ENCODE assay signal across 10 mouse cellular contexts in the genomic region with DNA sequence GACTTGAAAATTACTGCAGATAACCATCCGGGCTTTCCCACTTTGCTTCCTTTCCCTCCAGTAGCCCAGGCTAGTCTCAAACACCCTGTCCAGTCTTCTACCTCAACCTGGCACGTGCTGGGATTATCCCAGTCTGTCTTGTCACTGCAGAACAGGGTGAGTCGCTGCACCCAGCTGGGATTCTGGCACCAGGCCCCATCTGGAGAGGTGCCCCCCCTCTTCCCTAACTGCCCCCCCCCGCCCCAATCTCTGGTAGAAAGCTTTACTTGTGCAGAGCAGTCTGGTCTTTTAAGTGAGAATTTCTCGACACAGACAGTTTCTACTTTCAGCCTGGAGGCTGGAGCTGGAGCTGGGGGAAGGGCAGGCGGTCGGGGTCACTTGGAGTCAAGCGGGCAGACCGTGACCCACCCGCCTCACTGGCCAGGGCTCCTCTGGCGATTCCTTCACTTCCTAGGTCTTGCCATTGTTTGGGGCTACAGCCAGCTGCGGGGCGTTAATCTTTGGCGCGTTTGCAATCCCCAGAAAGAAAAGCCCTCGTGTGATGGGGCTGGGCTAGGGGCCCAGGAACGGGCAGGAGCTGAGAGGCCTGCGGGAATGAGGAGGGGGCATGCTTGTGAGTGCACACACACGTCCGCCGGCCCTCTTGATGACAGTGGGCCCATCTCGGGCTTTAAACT. TPM values are rescaled to one million over a fixed set of nuclear protein-coding genes. Genes with fewer than 3 reads are reported as not detected.
DNase-seq lines count a peak whose midpoint lies in the region; ATAC-seq and TF ChIP-seq lines count a peak whose summit lies in the region.
"Had no signal": no experiment of that assay in that cellular context is flagged by ENCODE, and none has a peak within 500 bp of the region (broad histone marks: within the 10 kb centered on the region; RNA-seq: fewer than 3 reads in every experiment).

No protein-coding gene starts in this region.

- TF ChIP-seq EP300 in lung, postnatal 0 days (IDR thresholded peaks at IDR 0.05), result no peak

- H3K27me3 ChIP-seq in lung, embryonic 16.5 days (ENCODE audit: control insufficient read depth, insufficient read depth, low read depth, low read length), result peaks cover 70% of the 10 kb centered on the region
- H3K27me3 ChIP-seq in lung, postnatal 0 days (replicated peaks; ENCODE audit: insufficient read depth, low read length), result peaks cover 23% of the 10 kb centered on the region; the same call in 1 of the 2 replicates
- H3K27me3 ChIP-seq in forebrain, embryonic 12.5 days, result peaks cover 89% of the 10 kb centered on the region
- H3K27me3 ChIP-seq in limb, embryonic 14.5 days (ENCODE audit: control insufficient read depth, insufficient read depth, low read length), result peaks cover 68% of the 10 kb centered on the region

- TF ChIP-seq CTCF in lung, postnatal 0 days (IDR thresholded peaks at IDR 0.05), result no peak

- H3K4me2 ChIP-seq in lung, embryonic 16.5 days (ENCODE audit: low read depth, low read length), result peak overlapping the region; percentile 36
- no peak overlapping the region for H3K4me2 ChIP-seq in lung, postnatal 0 days (replicated peaks; ENCODE audit: low read depth, low read length)
- H3K4me2 ChIP-seq in forebrain, embryonic 12.5 days, result peak overlapping the region; percentile 39
- H3K4me2 ChIP-seq in limb, embryonic 14.5 days (replicated peaks; ENCODE audit: low read depth, low read length, severe bottlenecking), result peak overlapping the region; percentile 29

- H3K9me3 ChIP-seq in lung, embryonic 16.5 days (ENCODE audit: control insufficient read depth, low read length), result no peaks in the 10 kb centered on the region
- no peaks in the 10 kb centered on the region for H3K9me3 ChIP-seq in lung, postnatal 0 days (ENCODE audit: low read length)
- H3K9me3 ChIP-seq in forebrain, embryonic 12.5 days, result no peaks in the 10 kb centered on the region
- H3K9me3 ChIP-seq in limb, embryonic 14.5 days (ENCODE audit: control insufficient read depth, low read length), result no peaks in the 10 kb centered on the region

- 9% methylated on average over 22 of the region's 22 CpGs for WGBS in lung, embryonic 16.5 days
- WGBS in lung, postnatal 0 days, result 11% methylated on average over 22 of the region's 22 CpGs
- 1% methylated on average over 22 of the region's 22 CpGs for WGBS in forebrain, embryonic 12.5 days
- WGBS in limb, embryonic 14.5 days, result 5% methylated on average over 22 of the region's 22 CpGs

- no peak overlapping the region for H3K9ac ChIP-seq in lung, embryonic 16.5 days (ENCODE audit: low read length)
- H3K9ac ChIP-seq in lung, postnatal 0 days (replicated peaks; ENCODE audit: low read depth), result no peak overlapping the region
- H3K9ac ChIP-seq in forebrain, embryonic 12.5 days, result peak overlapping the region; percentile 33; the same call in 1 of the 2 replicates
- peak overlapping the region; percentile 36; the same call in 1 of the 2 replicates for H3K9ac ChIP-seq in limb, embryonic 14.5 days (ENCODE audit: low read depth, low read length, severe bottlenecking)

- H3K4me3 ChIP-seq in lung, embryonic 16.5 days (ENCODE audit: low read length), result 0 out of 2 replicates have a peak overlapping the region, but pooled peaks have one; percentile 10
- H3K4me3 ChIP-seq in lung, postnatal 0 days (ENCODE audit: low read depth, low read length), result no peak overlapping the region
- H3K4me3 ChIP-seq in forebrain, embryonic 12.5 days (replicated peaks), result 0 out of 2 replicates have a peak overlapping the region, but pooled peaks have one; percentile 13
- H3K4me3 ChIP-seq in limb, embryonic 14.5 days (replicated peaks; ENCODE audit: low read length), result 0 out of 2 replicates have a peak overlapping the region, but pooled peaks have one; percentile 7

- ATAC-seq in lung, embryonic 16.5 days (ENCODE audit: low read depth), result no peak
- no peak for ATAC-seq in lung, postnatal 0 days
- ATAC-seq in forebrain, embryonic 12.5 days (ENCODE audit: low FRiP score), result no peak
- ATAC-seq in limb, embryonic 14.5 days (ENCODE audit: low FRiP score, low read depth), result no peak

- H3K27ac ChIP-seq in lung, embryonic 16.5 days (ENCODE audit: low read length), result no peak overlapping the region
- H3K27ac ChIP-seq in lung, postnatal 0 days (ENCODE audit: low read length), result no peak overlapping the region
- H3K27ac ChIP-seq in forebrain, embryonic 12.5 days, result no peak overlapping the region; the same call in 1 of the 2 replicates
- no peak overlapping the region for H3K27ac ChIP-seq in limb, embryonic 14.5 days (replicated peaks; ENCODE audit: low read depth, low read length)

- TF ChIP-seq POLR2A in limb, embryonic 14.5 days (IDR thresholded peaks at IDR 0.05; ENCODE audit: borderline replicate concordance, extremely low read depth, insufficient read depth, insufficient read length), result no peak

- H3K36me3 ChIP-seq in lung, embryonic 16.5 days (ENCODE audit: control insufficient read depth, insufficient read depth, low read length), result no peaks in the 10 kb centered on the region
- H3K36me3 ChIP-seq in lung, postnatal 0 days (ENCODE audit: insufficient read depth, low read length), result no peaks in the 10 kb centered on the region
- no peaks in the 10 kb centered on the region for H3K36me3 ChIP-seq in forebrain, embryonic 12.5 days (replicated peaks)
- H3K36me3 ChIP-seq in limb, embryonic 14.5 days (ENCODE audit: control insufficient read depth, insufficient read depth, low read length), result no peaks in the 10 kb centered on the region

- peaks cover 5% of the 10 kb centered on the region; the same call in 1 of the 2 replicates for H3K4me1 ChIP-seq in lung, embryonic 16.5 days (replicated peaks; ENCODE audit: control insufficient read depth, insufficient read depth, low read length)
- H3K4me1 ChIP-seq in lung, postnatal 0 days (ENCODE audit: insufficient read depth, low read depth, low read length), result no peaks in the 10 kb centered on the region
- H3K4me1 ChIP-seq in forebrain, embryonic 12.5 days, result peaks cover 75% of the 10 kb centered on the region
- H3K4me1 ChIP-seq in limb, embryonic 14.5 days (ENCODE audit: control insufficient read depth, insufficient read depth, low read length), result peaks cover 3% of the 10 kb centered on the region; the same call in 1 of the 2 replicates

- DNase-seq in lung, postnatal 0 days (ENCODE audit: low spot score), result no peak
- DNase-seq in limb, embryonic 14.5 days (ENCODE audit: low spot score), result no peak
- DNase-seq in adrenal gland, postnatal 25 days, result no peak
- DNase-seq in layer of hippocampus, postnatal 36 days, result no peak
- no peak for DNase-seq in right cerebral cortex, postnatal 10 days (ENCODE audit: low spot score in 2 of 2)
- DNase-seq: cerebellum, adult 9-10 months; heart, adult 11 months had no signal

RNA-seq across cellular contexts. Expression of a gene that starts 22.4 kb away (rescaled TPM):
- 0.04 TPM in 1 of 2 replicates, not detected in the other for polyA plus RNA-seq in lung, embryonic 16.5 days (2015; fragmentation: Nextera tagmentation; extraction: Ambion mirVana)
- not detected in 2 replicates for polyA plus RNA-seq in lung, postnatal 0 days (2015; fragmentation: Nextera tagmentation; extraction: Ambion mirVana)
- polyA plus RNA-seq in forebrain, embryonic 12.5 days (2016; fragmentation: Nextera tagmentation; extraction: Ambion mirVana), result 0.37 and 0.43 TPM in 2 replicates
- polyA plus RNA-seq in limb, embryonic 14.5 days (2012; rRNA removed), result 4.7 and 7.0 TPM in 2 replicates
- 1.0 and 1.9 TPM in 2 replicates for polyA plus RNA-seq in limb, embryonic 14.5 days (2014; fragmentation: Nextera tagmentation; extraction: Ambion mirVana)
- not detected in 2 replicates for total RNA-seq in adrenal gland, postnatal 25 days (2021)
- total RNA-seq in layer of hippocampus, postnatal 36 days (2021), result under 1 TPM in 1 of 2 experiments, not detected in 1; 0.05 TPM
- total RNA-seq: left cerebral cortex, postnatal 25 days had no signal

Comparison
In these comparisons a context has a peak if more than half of its experiments do, and no peak if none do; other contexts are left out.
1. H3K9ac ChIP-seq: peak in forebrain, embryonic 12.5 days (single experiment) and limb, embryonic 14.5 days (single experiment); none in lung, embryonic 16.5 days (single experiment) and lung, postnatal 0 days (single experiment).